Mouse (Mus musculus) adrenal gland, postnatal 4 days (tissue): ENCODE data around the gene Nox1. TPM values are rescaled to one million over a fixed set of nuclear protein-coding genes. Genes with fewer than 3 reads are reported as not detected.
"Not testable (repeated sequence)": the region's sequence is repeated elsewhere in the genome, so short reads cannot be mapped to it uniquely, and the experiment has no call there.

ENCODE experiments used
- DNase-seq, 2 experiments: peaks; one replicate each; pipeline ENCODE4 v3.0.0; 2021 to 2022; ENCODE audit warnings: low spot score in 2 of 2, mixed read lengths in 2 of 2
- long read RNA-seq, 2 experiments: library from polyadenylated mRNA; stranded (forward); transcript quantifications; one replicate each; pipeline ENCODE4 v2.0.0; 2021
- total RNA-seq, 2 experiments: library from RNA; stranded (reverse); gene quantifications; 2 replicates each; pipeline ENCODE4 v1.2.3; 2021

Gene Nox1
- total RNA-seq, result 1 to 10 TPM in 1 of 2 experiments, under 1 TPM in 1; 0.82 to 1.6 TPM
- long read RNA-seq, experiment 1, result 0 reads
- long read RNA-seq, experiment 2, partial matches to known transcripts, result 0 of 1 reads
- long read RNA-seq, experiment 2, other reads (novel, unspliced or antisense), result 1 of 1 reads

- no peak for DNase-seq
These were observed at the start of gene Nox1 for GRCm38 (mm10) chrX:134221856-134222255. Nox1 (minus strand) TSS chrX:134221956.

- no peak for DNase-seq
These were observed 40.4 kb upstream of the Nox1 start for GRCm38 (mm10) chrX:134262129-134262528.

- DNase-seq, result no peak
These were observed 39.4 kb upstream of the Nox1 start for GRCm38 (mm10) chrX:134261191-134261590.

GRCm38 (mm10) chrX:134248202-134248601, 26.4 kb upstream of the Nox1 start:
- no peak for DNase-seq

- no peak for DNase-seq
These were observed 24.2 kb upstream of the Nox1 start for GRCm38 (mm10) chrX:134245946-134246345.

GRCm38 (mm10) chrX:134238266-134238665, 16.5 kb upstream of the Nox1 start:
- DNase-seq, result no peak

GRCm38 (mm10) chrX:134233048-134233447, 11.3 kb upstream of the Nox1 start:
- no peak for DNase-seq

GRCm38 (mm10) chrX:134220618-134221017, 1.1 kb downstream of the Nox1 start:
- DNase-seq, result no peak

- no peak for DNase-seq
These were observed 3.6 kb downstream of the Nox1 start for GRCm38 (mm10) chrX:134218161-134218560.

GRCm38 (mm10) chrX:134211151-134211642, 10.6 kb downstream of the Nox1 start:
- no peak for DNase-seq

GRCm38 (mm10) chrX:134208491-134208890, 13.3 kb downstream of the Nox1 start:
- DNase-seq, result no peak

- DNase-seq, result not testable (repeated sequence)
These were observed 34.6 kb downstream of the Nox1 start, which contains the start of gene Arl13a for GRCm38 (mm10) chrX:134187201-134187600. Arl13a (plus strand) TSS chrX:134187501.

GRCm38 (mm10) chrX:134174699-134175098, 47.1 kb downstream of the Nox1 start:
- DNase-seq, result no peak

- no peak for DNase-seq
These were observed 51.2 kb downstream of the Nox1 start for GRCm38 (mm10) chrX:134170584-134170983.

- no peak for DNase-seq
These were observed 58.3 kb downstream of the Nox1 start for GRCm38 (mm10) chrX:134163484-134163883.

GRCm38 (mm10) chrX:134162826-134163225, 58.9 kb downstream of the Nox1 start:
- no peak for DNase-seq

GRCm38 (mm10) chrX:134162043-134162720, 59.6 kb downstream of the Nox1 start, which contains the start of gene Xkrx:
Xkrx (minus strand) TSS chrX:134162076.
- no peak for DNase-seq

- DNase-seq, result no peak
These were observed 61.3 kb downstream of the Nox1 start for GRCm38 (mm10) chrX:134160442-134160841.

- DNase-seq, result no peak
These were observed 63.6 kb downstream of the Nox1 start for GRCm38 (mm10) chrX:134158151-134158550.

GRCm38 (mm10) chrX:134141986-134142385, 79.8 kb downstream of the Nox1 start:
- DNase-seq, result no peak

GRCm38 (mm10) chrX:134141551-134141950, 80.2 kb downstream of the Nox1 start:
- DNase-seq, result no peak

GRCm38 (mm10) chrX:134140024-134140423, 81.7 kb downstream of the Nox1 start:
- DNase-seq, result no peak

- no peak for DNase-seq
These were observed 87.9 kb downstream of the Nox1 start for GRCm38 (mm10) chrX:134133821-134134220.
